Mouse (Mus musculus): ENCODE measurements around the gene Tulp2. TPM values are rescaled to one million over a fixed set of nuclear protein-coding genes. Genes with fewer than 3 reads are reported as not detected.
A peak's percentile ranks its signal among the peaks of the same experiment; 100 is the strongest.

The Tulp2 gene
- total and polyA plus RNA-seq, 3 experiments, result 1.1 to 1.2 TPM; not detected in 1

GRCm38 (mm10) chr7:45463987-45464778 is 17.5 kb upstream of the Tulp2 start:
- no peak overlapping the region for H3K27ac ChIP-seq (ENCODE audit: control insufficient read depth, low read depth, low read length)
- H3K4me3 ChIP-seq (ENCODE audit: control insufficient read depth in 1 of 2, insufficient read depth in 1 of 2, low read depth in 2 of 2, low read length in 2 of 2), result no peak overlapping the region
- no peaks in the 10 kb centered on the region for H3K9me3 ChIP-seq (replicated peaks; ENCODE audit: insufficient read depth, low read length)
- peaks cover 8 to 27% of the 10 kb centered on the region in 2 experiments for H3K4me1 ChIP-seq (ENCODE audit: control insufficient read depth in 1 of 2, insufficient read depth in 2 of 2, low read length in 2 of 2)
- no peak for DNase-seq (ENCODE audit: low read depth, low spot score)
- TF ChIP-seq HCFC1 (IDR thresholded peaks at IDR 0.05; ENCODE audit: low read depth, low read length), result no peak
- TF ChIP-seq MYC (IDR thresholded peaks at IDR 0.05; ENCODE audit: low read depth, low read length), result no peak
- TF ChIP-seq MXI1 (IDR thresholded peaks at IDR 0.05; ENCODE audit: low read depth, low read length), result no peak
- no peak for TF ChIP-seq JUND (IDR thresholded peaks at IDR 0.05; ENCODE audit: low read depth, low read length)
- no peak for TF ChIP-seq ZMIZ1 (IDR thresholded peaks at IDR 0.05; ENCODE audit: low read depth, low read length)
- TF ChIP-seq TCF12 (IDR thresholded peaks at IDR 0.05; ENCODE audit: low read depth, low read length), result no peak
- no peak for TF ChIP-seq MYB (IDR thresholded peaks at IDR 0.05; ENCODE audit: low read depth, low read length)
- no peak for TF ChIP-seq USF2 (IDR thresholded peaks at IDR 0.05; ENCODE audit: borderline replicate concordance in 1 of 2, insufficient read depth in 1 of 2, low read depth in 1 of 2, low read length in 2 of 2)
- TF ChIP-seq UBTF (IDR thresholded peaks at IDR 0.05; ENCODE audit: borderline replicate concordance, insufficient read depth, low read depth, low read length), result no peak
- H3K36me3 ChIP-seq (ENCODE audit: control insufficient read depth in 1 of 2, insufficient read depth in 2 of 2, low read length in 2 of 2), result peaks cover 2 to 20% of the 10 kb centered on the region in 2 experiments; a peak in 3 of 4 replicates
- H3K9ac ChIP-seq (ENCODE audit: control insufficient read depth, low read depth, low read length, poor library complexity, severe bottlenecking), result no peak overlapping the region
- H3K79me2 ChIP-seq (ENCODE audit: control insufficient read depth, insufficient read depth, low read length, poor library complexity), result peaks cover 25% of the 10 kb centered on the region
- H3K27me3 ChIP-seq (ENCODE audit: control insufficient read depth in 1 of 2, insufficient read depth in 2 of 2, low read length in 2 of 2), result no peaks in the 10 kb centered on the region

GRCm38 (mm10) chr7:45465112-45465511 is 16.6 kb upstream of the Tulp2 start:
- peaks cover 8 to 27% of the 10 kb centered on the region in 2 experiments for H3K4me1 ChIP-seq (ENCODE audit: control insufficient read depth in 1 of 2, insufficient read depth in 2 of 2, low read length in 2 of 2)
- no peak overlapping the region for H3K27ac ChIP-seq (ENCODE audit: control insufficient read depth, low read depth, low read length)
- no peak overlapping the region for H3K9ac ChIP-seq (ENCODE audit: control insufficient read depth, low read depth, low read length, poor library complexity, severe bottlenecking)

GRCm38 (mm10) chr7:45465549-45465948 is 16.1 kb upstream of the Tulp2 start:
- peak overlapping the region; percentile 68 to 87 for H3K4me3 ChIP-seq (ENCODE audit: control insufficient read depth in 1 of 2, insufficient read depth in 1 of 2, low read depth in 2 of 2, low read length in 2 of 2)
- peak overlapping the region; percentile 83 for H3K9ac ChIP-seq (ENCODE audit: control insufficient read depth, low read depth, low read length, poor library complexity, severe bottlenecking)
- TF ChIP-seq JUND (IDR thresholded peaks at IDR 0.05; ENCODE audit: low read depth, low read length) (no peak), SMC3 (IDR thresholded peaks at IDR 0.05; ENCODE audit: low read depth, low read length) (no peak), GABPA (IDR thresholded peaks at IDR 0.05; ENCODE audit: low read depth, low read length) (no peak), USF2 (IDR thresholded peaks at IDR 0.05; ENCODE audit: borderline replicate concordance in 1 of 2, insufficient read depth in 1 of 2, low read depth in 1 of 2, low read length in 2 of 2) (no peak), ZC3H11A (IDR thresholded peaks at IDR 0.05; ENCODE audit: low read depth, low read length) (no peak)
- peaks cover 6 to 25% of the 10 kb centered on the region in 2 experiments for H3K4me1 ChIP-seq (ENCODE audit: control insufficient read depth in 1 of 2, insufficient read depth in 2 of 2, low read length in 2 of 2)
- no peaks in the 10 kb centered on the region for H3K27me3 ChIP-seq (ENCODE audit: control insufficient read depth in 1 of 2, insufficient read depth in 2 of 2, low read length in 2 of 2)
- no peak overlapping the region for H3K27ac ChIP-seq (ENCODE audit: control insufficient read depth, low read depth, low read length)
- no peak for DNase-seq (ENCODE audit: low read depth, low spot score)
- H3K9me3 ChIP-seq (replicated peaks; ENCODE audit: insufficient read depth, low read length), result no peaks in the 10 kb centered on the region
- peaks cover 2 to 18% of the 10 kb centered on the region in 2 experiments; a peak in 3 of 4 replicates for H3K36me3 ChIP-seq (ENCODE audit: control insufficient read depth in 1 of 2, insufficient read depth in 2 of 2, low read length in 2 of 2)
- H3K79me2 ChIP-seq (ENCODE audit: control insufficient read depth, insufficient read depth, low read length, poor library complexity), result peaks cover 19% of the 10 kb centered on the region

More at GRCm38 (mm10) chr7:45465112-45465511, 16.6 kb upstream of the Tulp2 start:
- Histone ChIP-seq H3K36me3 (ENCODE audit: control insufficient read depth in 1 of 2, insufficient read depth in 2 of 2, low read length in 2 of 2) (peaks cover 2 to 20% of the 10 kb centered on the region in 2 experiments; a peak in 3 of 4 replicates), H3K9me3 (replicated peaks; ENCODE audit: insufficient read depth, low read length) (no peaks in the 10 kb centered on the region), H3K4me3 (ENCODE audit: control insufficient read depth in 1 of 2, insufficient read depth in 1 of 2, low read depth in 2 of 2, low read length in 2 of 2) (no peak overlapping the region), H3K27me3 (ENCODE audit: control insufficient read depth in 1 of 2, insufficient read depth in 2 of 2, low read length in 2 of 2) (no peaks in the 10 kb centered on the region), H3K79me2 (ENCODE audit: control insufficient read depth, insufficient read depth, low read length, poor library complexity) (peaks cover 22% of the 10 kb centered on the region)
- no peak for TF ChIP-seq USF2 (IDR thresholded peaks at IDR 0.05; ENCODE audit: borderline replicate concordance in 1 of 2, insufficient read depth in 1 of 2, low read depth in 1 of 2, low read length in 2 of 2)
- no peak for DNase-seq (ENCODE audit: low read depth, low spot score)

Data from MEL (cell line).